Mouse (Mus musculus) Muller cell, postnatal 12 days (primary cell): ENCODE results near the gene Lman1l.

Source experiments
- DNase-seq: peaks from one replicate; pipeline ENCODE4 v3.0.0-alpha.2; 2015; ENCODE audit errors: inconsistent ontology term

The Lman1l gene

DNA sequence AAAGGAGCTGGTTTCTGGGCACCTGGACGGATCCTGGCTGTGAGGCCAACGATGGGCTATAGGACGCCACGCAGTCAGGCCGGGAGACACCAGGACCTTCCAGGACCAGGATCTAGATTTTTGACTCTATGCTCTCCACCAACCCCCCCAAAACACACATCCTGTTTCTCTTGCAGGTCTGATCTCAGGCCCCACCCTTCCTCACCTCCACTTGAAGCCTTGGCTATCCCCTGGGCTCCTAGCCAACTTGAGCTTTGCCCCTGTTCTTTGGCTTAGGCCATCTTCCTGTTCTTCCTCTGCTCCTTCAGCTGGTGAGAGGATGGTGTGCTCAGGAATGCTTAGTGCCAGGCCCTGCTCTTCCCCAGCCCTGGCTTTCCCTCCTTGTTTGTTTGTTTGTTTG, at the start of gene Lman1l:
Gene Lman1l (minus strand): TSS at position 101 of the 400 bp plus-strand sequence.
- no peak for DNase-seq

- no peak for DNase-seq
Measured at GRCm38 (mm10) chr9:57669566-57669965, 49.0 kb upstream of the Lman1l start.

DNA sequence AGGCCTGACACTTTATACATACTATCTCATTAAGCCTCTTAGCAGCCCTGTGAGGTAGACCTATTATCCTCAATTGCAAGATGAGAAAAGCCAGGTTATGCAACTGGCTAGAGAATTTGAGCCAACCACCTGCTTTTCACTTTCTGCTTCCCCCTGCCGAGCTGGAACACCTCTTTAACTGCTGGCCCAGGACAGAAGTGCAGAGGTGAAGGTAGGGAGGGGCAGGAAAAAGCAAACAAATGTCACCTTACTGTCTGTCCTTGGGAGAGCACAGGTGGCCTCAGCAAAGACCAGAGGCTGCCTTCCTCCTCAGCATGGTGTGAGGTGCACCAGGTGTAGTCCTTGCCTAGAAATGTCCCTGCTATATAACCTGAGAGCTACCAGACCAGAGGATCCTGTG, 47.7 kb upstream of the Lman1l start:
- no peak for DNase-seq

- no peak for DNase-seq
Measured at GRCm38 (mm10) chr9:57667817-57668216, 47.2 kb upstream of the Lman1l start.

- DNase-seq = no peak
Measured at GRCm38 (mm10) chr9:57667136-57667535, 46.6 kb upstream of the Lman1l start.

DNA sequence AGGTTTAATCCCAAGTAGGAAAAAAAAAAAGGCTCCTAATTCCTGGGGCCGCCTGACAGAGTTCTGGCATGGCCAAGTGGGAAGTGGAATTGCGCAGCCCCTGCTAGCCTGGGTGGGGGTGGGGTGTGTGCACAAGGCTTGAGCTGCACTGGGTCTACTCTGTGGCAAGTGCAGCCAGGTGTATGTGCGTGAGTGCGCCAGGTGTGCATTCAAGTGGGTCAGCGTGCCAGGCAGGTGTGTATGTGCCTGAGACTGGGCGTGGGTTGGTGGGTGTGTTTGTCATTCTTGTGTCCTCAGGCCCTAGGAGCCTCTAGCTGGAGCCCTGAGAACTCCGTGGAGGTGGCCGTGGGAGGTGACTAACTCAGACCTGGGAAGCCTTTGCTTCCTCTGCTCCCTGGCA, 46.0 kb upstream of the Lman1l start:
- no peak for DNase-seq

DNA sequence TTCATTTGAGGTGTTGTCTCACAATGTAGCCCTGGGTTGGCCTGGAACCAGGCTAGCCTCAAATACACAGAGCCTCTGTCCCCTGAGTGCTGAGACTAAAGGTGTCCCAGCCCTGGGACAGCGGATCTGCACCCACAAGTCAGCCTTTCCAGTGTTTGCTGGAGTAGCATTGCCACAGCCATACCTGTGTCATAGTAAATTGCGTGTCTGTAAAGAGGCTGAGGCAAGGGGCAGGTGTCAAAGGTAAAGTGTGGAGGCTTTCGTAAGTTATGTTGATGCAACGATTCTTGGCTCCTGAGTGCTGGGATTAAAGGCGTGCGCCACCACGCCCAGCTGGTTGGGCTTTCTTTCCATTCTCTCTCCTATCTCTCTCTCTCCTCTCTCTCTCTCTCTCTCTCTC, 44.0 kb upstream of the Lman1l start:
- DNase-seq = no peak

- DNase-seq = no peak
Measured at GRCm38 (mm10) chr9:57661552-57661951, 41.0 kb upstream of the Lman1l start.

- no peak for DNase-seq
Measured at GRCm38 (mm10) chr9:57660501-57660900, 39.9 kb upstream of the Lman1l start.

DNA sequence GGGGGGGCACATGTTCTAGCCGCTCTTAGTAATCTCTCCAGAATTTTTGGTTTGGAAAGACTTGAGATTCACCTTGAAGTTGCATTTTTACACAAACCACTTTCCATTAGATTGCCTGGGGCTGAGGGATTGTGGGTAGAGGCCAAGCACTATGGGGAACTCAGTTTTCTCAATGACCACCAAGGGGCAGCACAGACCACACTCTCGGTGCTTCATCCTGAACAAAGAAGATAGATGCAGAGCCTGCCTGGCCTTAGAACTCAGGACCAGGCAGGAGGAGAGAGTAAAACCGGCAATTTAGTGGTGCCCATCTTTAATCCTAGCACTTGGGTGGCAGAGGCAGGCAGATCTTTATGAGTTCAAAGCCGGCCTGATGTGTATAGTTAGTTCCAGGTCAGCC, 39.2 kb upstream of the Lman1l start:
- DNase-seq = peak; percentile 70

GRCm38 (mm10) chr9:57658970-57659369, 38.4 kb upstream of the Lman1l start:
- no peak for DNase-seq

DNA sequence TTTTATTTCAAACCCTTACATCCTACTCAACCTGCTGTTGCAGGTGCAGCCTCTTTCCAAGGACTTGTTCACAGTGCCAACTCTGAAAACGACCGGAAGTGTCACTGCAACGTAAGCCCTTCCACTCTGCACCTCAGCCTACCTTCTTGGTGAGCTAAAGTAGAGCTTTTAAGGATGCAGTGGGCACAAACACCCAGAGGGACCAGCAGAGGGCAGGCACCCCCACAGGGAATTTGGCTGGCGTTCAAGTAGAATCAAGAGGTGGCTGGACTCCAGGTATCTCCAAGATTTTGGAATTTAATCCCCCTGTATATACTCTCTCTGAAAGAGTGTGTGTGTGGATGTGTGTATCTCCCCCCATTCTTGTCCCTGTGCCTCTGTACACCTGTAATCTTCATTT, 37.3 kb upstream of the Lman1l start:
- no peak for DNase-seq

DNA sequence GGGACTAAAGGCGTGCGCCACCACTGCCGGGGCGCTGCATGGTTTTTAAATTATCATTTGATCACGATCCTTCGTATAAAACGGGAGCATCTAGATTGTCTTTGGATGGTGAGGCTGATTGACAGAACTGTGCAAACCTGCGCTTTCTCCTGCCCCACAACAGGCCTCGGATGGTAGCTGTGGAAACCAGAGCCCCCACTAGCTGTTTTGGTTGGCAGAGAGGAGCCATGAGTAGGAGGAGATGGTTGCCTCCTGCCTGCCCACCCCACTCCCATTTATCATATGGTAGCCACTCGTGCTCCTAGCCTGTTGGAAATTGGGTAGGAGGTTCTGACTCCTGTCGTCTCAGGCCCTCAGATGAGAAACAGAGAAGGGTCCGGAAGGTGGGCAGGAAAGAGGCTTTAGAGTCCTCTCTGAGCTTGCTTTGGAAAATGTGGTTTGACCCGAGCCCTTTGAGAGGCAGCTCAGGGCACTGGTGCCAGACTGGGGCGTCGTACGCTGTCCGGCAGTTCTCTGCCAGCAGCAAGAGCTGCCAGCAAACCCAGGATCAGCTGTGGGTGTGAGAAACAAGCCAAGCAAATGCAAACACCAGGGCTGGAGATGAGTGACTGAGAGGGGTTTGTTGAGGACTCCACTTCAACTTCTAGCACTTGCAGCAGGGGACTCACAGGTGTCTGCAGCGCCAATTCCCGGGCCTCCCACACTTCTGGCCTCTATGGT, 36.2 kb upstream of the Lman1l start:
- no peak for DNase-seq

DNA sequence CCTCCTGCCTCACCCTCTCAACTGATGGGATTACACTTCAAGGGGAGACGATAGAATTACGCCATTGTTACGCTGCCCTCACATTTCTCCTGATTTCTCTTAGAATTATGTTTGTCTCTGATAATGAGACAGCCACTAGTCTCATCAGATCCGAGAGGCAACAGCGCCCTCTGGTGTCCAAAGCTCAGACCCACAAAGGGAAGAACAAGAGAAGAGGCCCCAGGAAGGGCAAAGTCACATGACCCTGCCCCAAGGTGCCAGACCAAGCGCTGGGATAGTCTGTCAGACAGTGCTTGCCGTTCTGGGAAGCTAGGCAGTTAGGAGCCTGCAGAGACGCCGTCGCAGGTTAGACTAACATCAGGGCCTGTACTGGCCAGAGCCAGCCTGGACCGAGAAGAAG, 35.2 kb upstream of the Lman1l start:
- DNase-seq = peak; percentile 84

GRCm38 (mm10) chr9:57654966-57655365, 34.4 kb upstream of the Lman1l start:
- DNase-seq = no peak

GRCm38 (mm10) chr9:57653283-57653682, 32.7 kb upstream of the Lman1l start, which contains the start of gene Csk:
Gene Csk, minus strand, starts transcription at chr9:57653631.
- no peak for DNase-seq

GRCm38 (mm10) chr9:57652855-57653254, 32.3 kb upstream of the Lman1l start:
- DNase-seq = no peak

- no peak for DNase-seq
Measured at GRCm38 (mm10) chr9:57652351-57652750, 31.8 kb upstream of the Lman1l start.

DNA sequence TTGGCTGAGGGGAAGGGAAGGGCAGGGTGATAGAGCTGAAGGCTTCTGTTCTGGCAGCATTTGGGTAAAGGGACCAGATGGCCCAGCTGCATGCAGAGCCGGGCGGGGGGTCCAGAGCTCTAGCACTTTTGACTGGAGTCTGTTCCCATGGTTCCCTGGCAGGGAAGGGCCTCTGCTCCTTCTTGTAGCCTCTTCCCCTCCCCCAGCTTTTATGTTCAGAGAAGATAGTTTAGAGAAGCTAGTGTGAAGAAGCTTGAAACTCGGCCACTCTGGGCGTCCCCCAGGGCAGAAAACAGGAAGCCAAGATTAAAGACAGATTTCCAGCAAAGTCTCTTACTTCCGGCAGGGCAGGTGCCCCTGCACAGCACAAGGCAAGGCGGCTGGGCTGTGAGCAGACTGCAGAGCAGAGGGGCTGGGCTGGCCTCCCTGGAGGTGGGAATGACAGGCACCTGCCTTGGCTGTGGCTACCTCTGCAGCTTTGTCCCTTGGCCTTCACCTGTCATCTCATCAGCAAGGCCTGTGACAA, 30.3 kb upstream of the Lman1l start:
- no peak for DNase-seq

GRCm38 (mm10) chr9:57650130-57650785, 29.7 kb upstream of the Lman1l start:
- DNase-seq = no peak

DNA sequence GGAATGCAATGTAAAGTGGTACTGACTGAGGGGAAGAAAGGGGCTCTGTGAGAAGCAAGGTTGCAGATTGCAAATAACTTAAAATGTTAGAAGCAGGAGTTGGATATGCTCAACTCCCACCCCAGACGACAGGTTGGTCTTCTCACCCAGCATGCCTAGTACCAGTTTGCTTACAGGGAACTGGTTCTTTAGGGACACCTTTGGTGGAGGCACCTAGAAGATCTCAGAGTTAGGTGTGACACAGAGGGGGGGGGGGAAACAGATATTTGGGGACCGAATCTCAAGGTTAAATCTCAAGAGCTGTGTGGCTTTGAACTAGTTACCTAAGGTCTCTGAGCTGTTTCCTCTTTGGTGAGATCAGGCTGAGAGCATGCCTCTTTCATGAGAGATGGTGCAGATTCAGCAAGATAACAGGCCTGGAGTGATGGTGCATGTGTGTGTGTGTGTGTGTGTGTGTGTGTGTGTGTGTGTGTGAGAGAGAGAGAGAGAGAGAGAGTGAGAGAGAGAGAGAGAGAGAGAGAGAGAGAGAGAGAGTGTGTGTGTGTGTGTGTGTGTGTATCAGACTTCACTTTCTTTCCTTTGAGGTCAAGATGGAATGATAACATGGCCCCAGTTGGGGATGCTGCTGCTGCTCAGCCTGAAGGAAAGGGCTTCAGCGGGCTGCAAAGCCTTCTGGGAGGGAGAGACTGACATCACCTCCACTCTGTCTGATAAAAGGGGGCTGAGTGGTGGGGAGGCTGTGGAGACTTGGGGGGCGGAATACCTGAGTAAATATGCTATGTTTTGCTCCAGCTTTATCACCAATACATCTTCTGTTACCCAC, 26.9 kb upstream of the Lman1l start:
- DNase-seq = no peak

GRCm38 (mm10) chr9:57646551-57647103, 26.1 kb upstream of the Lman1l start:
- no peak for DNase-seq
